Mouse (Mus musculus): Measurements from ENCODE around the gene Dcst1.
A peak's percentile ranks its signal among the peaks of the same experiment; 100 is the strongest.

GRCm38 (mm10) chr3:89395806-89396653 lies 31.0 kb upstream of the Dcst1 start:
- TF ChIP-seq CTCF (IDR thresholded peaks at IDR 0.05; ENCODE audit: low read depth) (peak; percentile 94), EP300 (IDR thresholded peaks at IDR 0.05; ENCODE audit: low read depth) (no peak)
